Mouse (Mus musculus) left cerebral cortex, adult 11 months (tissue): ENCODE measurements at regions not wholly inside any gene's neighbourhood (a gene's known extent, or its start where the extent isn't known, plus 50 kb on each side); places are given as distances from the start of the nearest gene placed in this dataset.

Source experiments
- DNase-seq: peaks from one replicate; pipeline ENCODE4 v3.0.0; 2022; ENCODE audit warnings: low spot score

- DNase-seq = no peak
These were observed 156.7 kb upstream of the Gm5148 start for GRCm38 (mm10) chr3:37881016-37881415.

GRCm38 (mm10) chr3:37879056-37879455 is 154.8 kb upstream of the Gm5148 start:
- no peak for DNase-seq

- no peak for DNase-seq
These were observed 151.9 kb upstream of the Gm5148 start for GRCm38 (mm10) chr3:37876016-37876765.

GRCm38 (mm10) chr3:37875331-37876015 is 151.2 kb upstream of the Gm5148 start:
- no peak for DNase-seq

GRCm38 (mm10) chr3:37874864-37875263 is 150.6 kb upstream of the Gm5148 start:
- DNase-seq = no peak

- no peak for DNase-seq
These were observed 150.1 kb upstream of the Gm5148 start for GRCm38 (mm10) chr3:37874346-37874745.

GRCm38 (mm10) chr3:37872329-37872728 is 148.0 kb upstream of the Gm5148 start:
- DNase-seq = no peak

GRCm38 (mm10) chr3:37871076-37871475 is 146.8 kb upstream of the Gm5148 start:
- DNase-seq = no peak

GRCm38 (mm10) chr3:37868454-37868853 is 144.2 kb upstream of the Gm5148 start:
- no peak for DNase-seq

GRCm38 (mm10) chr3:37862756-37863155 is 138.5 kb upstream of the Gm5148 start:
- DNase-seq = no peak

GRCm38 (mm10) chr3:37860715-37861461 is 136.6 kb upstream of the Gm5148 start:
- DNase-seq = no peak

- DNase-seq = no peak
These were observed 135.9 kb upstream of the Gm5148 start for GRCm38 (mm10) chr3:37860034-37860714.

- no peak for DNase-seq
These were observed 134.5 kb upstream of the Gm5148 start for GRCm38 (mm10) chr3:37858624-37859302.

GRCm38 (mm10) chr3:37846191-37847003 is 122.1 kb upstream of the Gm5148 start:
- DNase-seq = no peak

- no peak for DNase-seq
These were observed 121.2 kb upstream of the Gm5148 start for GRCm38 (mm10) chr3:37845313-37846023.

- DNase-seq = no peak
These were observed 120.5 kb upstream of the Gm5148 start for GRCm38 (mm10) chr3:37844731-37845312.

GRCm38 (mm10) chr3:37842289-37842688 is 118.0 kb upstream of the Gm5148 start:
- no peak for DNase-seq

- DNase-seq = no peak
These were observed 114.6 kb upstream of the Gm5148 start for GRCm38 (mm10) chr3:37838896-37839295.

GRCm38 (mm10) chr3:37836749-37837148 is 112.5 kb upstream of the Gm5148 start:
- no peak for DNase-seq

- no peak for DNase-seq
These were observed 111.4 kb upstream of the Gm5148 start for GRCm38 (mm10) chr3:37835687-37836086.
